Mouse (Mus musculus) heart, embryonic 11.5 days (tissue): ENCODE results near the gene Acap3. TPM values are rescaled to one million over a fixed set of nuclear protein-coding genes. Genes with fewer than 3 reads are reported as not detected.

Experiments used
- ATAC-seq: fragments of 200-750 bp; cut with Nextera tagmentation; replicated peaks from 2 replicates; pipeline ENCODE4 v1.8.0; 2017; ENCODE audit warnings: moderate library complexity; ENCODE audit not compliant: insufficient number of reproducible peaks, low FRiP score, low TSS enrichment
- H3K27ac ChIP-seq: fragments of 300-500 bp; sonication (generic); 2 replicates; pipeline ENCODE4 v1.5.1; 2014; ENCODE audit warnings: mild to moderate bottlenecking, low read depth, low read length
- H3K27me3 ChIP-seq: fragments of 300-500 bp; sonication (generic); 2 replicates; pipeline ENCODE4 v1.6.1; 2014; ENCODE audit warnings: mild to moderate bottlenecking, low read length, mixed read lengths; ENCODE audit not compliant: control insufficient read depth, insufficient read depth
- H3K36me3 ChIP-seq: fragments of 300-500 bp; sonication (generic); 2 replicates; pipeline ENCODE4 v1.6.1; 2014; ENCODE audit warnings: mild to moderate bottlenecking, low read length, moderate library complexity, mixed read lengths; ENCODE audit not compliant: control insufficient read depth, insufficient read depth
- H3K4me1 ChIP-seq: fragments of 300-500 bp; sonication (generic); 2 replicates; pipeline ENCODE4 v1.6.1; 2014; ENCODE audit warnings: low read length; ENCODE audit not compliant: control insufficient read depth, insufficient read depth
- H3K4me2 ChIP-seq: fragments of 300-500 bp; sonication (generic); 2 replicates; pipeline ENCODE4 v1.6.1; 2014; ENCODE audit warnings: mild to moderate bottlenecking, moderate library complexity
- H3K4me3 ChIP-seq: fragments of 300-500 bp; sonication (generic); 2 replicates; pipeline ENCODE4 v1.5.1; 2014; ENCODE audit warnings: low read depth, low read length
- H3K9ac ChIP-seq: fragments of 300-500 bp; sonication (generic); 2 replicates; pipeline ENCODE4 v1.6.1; 2014; ENCODE audit warnings: mild to moderate bottlenecking, low read depth, low read length, moderate library complexity
- H3K9me3 ChIP-seq: fragments of 300-500 bp; sonication (generic); replicated peaks from 2 replicates; pipeline ENCODE4 v1.6.1; 2016; ENCODE audit warnings: low read length; ENCODE audit not compliant: control insufficient read depth
- WGBS: fragments of 180-500 bp; shearing (Covaris S2); extraction: QIAGEN DNeasy Blood & Tissue Kit; methylation state at CpG from one replicate; pipeline ENCODE4 v1.1.7; 2014; ENCODE audit not compliant: insufficient replicate concordance; 5-methylcytosine and 5-hydroxymethylcytosine counted together
- polyA plus RNA-seq: library from polyadenylated mRNA; unstranded; fragments of >200 nt; fragmentation: Nextera tagmentation; extraction: Ambion mirVana; gene quantifications from 2 replicates; pipeline ENCODE4 v1.2.1, GENCODE M21; 2014

Gene Acap3
- polyA plus RNA-seq = 9.2 and 10.2 TPM in 2 replicates

DNA sequence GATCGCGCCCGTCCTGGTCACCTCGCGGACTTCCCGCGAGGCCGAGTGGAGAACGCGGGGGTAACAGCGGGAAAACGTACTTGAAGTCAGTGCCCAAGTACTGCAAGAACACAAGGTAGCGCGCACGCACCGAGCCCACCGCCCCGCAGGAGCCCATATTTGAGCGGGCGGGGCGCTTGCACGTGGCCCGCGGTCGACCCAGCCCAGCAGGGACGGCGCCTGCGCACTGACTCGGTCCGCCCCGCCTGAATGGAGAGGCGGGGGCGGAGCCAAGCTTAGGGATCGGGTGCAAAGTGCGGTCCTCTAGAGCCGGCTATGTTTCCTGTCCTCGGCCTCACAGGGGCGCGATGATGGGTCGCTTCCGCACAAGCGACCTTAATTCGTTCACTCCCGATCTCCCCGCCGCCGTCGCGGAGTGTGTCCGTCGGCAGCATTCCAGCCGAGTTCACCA, at the start of gene Acap3, which contains the start of gene Pusl1:
Acap3 (plus strand) TSS at position 272 of the 451 bp plus-strand sequence.
Pusl1 (minus strand) TSS at position 231 of the 451 bp plus-strand sequence.
- peak; percentile 84 for ATAC-seq
- Histone ChIP-seq H3K27ac (peak within 1 kb of the TSS; percentile 96), H3K4me3 (peak within 1 kb of the TSS; percentile 85), H3K4me1 (peaks cover 27% of the 10 kb centered on the region), H3K27me3 (no peaks in the 10 kb centered on the region), H3K9me3 (no peaks in the 10 kb centered on the region), H3K4me2 (peak within 1 kb of the TSS; percentile 98), H3K9ac (peak within 1 kb of the TSS; percentile 93), H3K36me3 (peaks cover 17% of the 10 kb centered on the region)
- under 1% methylated on average over 52 of the region's 52 CpGs for WGBS

DNA sequence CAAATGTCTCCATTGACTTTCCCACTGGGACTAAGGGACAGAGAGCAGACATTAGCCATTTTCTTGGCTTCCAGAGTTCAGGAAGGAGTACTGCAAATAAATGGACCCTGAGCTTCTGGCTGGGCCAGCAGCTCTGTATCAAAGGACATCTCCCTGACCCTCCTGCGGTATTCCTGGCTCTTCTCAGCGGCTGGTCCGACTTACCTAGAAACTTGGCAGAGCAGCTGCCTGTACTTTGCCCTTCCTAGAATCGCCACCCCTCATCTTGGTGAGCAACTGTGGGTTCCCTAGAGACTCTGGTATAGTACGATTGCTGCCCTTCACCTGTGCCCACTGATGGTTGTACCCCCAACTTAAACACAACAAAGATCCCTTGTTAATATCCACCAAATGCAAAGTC, 48.4 kb upstream of the Acap3 start:
- H3K9me3 ChIP-seq = no peaks in the 10 kb centered on the region
- H3K36me3 ChIP-seq = no peaks in the 10 kb centered on the region; the same call in 1 of the 2 replicates
- peaks cover 35% of the 10 kb centered on the region for H3K4me1 ChIP-seq
- H3K27me3 ChIP-seq = peaks cover 5% of the 10 kb centered on the region; the same call in 1 of the 2 replicates
- no peak overlapping the region for H3K4me3 ChIP-seq
- no peak overlapping the region for H3K9ac ChIP-seq
- 89% methylated on average over 5 of the region's 5 CpGs for WGBS
- H3K27ac ChIP-seq = no peak overlapping the region
- H3K4me2 ChIP-seq = no peak overlapping the region
- no peak for ATAC-seq

DNA sequence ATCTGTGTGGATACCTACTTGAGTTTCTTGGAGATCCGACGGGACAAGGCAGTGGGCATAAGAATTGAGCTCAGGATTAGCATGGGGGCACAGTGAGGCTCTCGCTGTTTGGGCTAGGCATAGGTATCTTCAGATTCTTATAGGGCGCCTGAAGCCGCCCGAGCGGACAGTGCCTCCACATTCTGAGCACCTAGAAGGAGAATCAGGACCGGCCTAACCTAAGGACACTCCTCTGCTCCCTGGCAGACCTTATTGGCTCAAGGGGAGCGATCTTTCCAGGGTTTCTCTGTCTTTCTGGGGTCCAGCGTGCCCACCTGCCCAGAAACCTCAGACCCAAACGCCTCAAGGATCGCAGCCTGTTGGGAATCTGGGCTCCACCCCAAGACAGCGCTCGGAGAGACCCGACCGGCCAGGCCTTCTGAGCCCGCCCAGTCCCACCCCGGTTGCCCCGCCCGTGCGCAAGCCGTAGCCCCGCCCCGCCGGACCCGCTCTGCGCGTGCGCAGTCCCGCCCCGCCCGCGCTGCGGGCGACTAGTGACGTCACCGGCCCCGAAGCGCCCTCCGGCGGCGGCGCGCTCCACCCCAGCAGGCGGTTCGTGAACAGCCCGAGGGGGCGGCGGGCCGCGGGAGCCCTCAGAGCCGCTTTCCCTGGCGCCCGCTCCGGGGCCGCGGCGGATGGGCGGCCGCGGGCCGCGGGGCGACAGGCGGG, 44.6 kb upstream of the Acap3 start, which contains the start of gene Dvl1:
Dvl1 (plus strand) TSS at position 532 of the 708 bp plus-strand sequence.
- peak; percentile 91 for ATAC-seq
- H3K4me1 ChIP-seq = peaks cover 11% of the 10 kb centered on the region
- H3K27ac ChIP-seq = peak within 1 kb of the TSS; percentile 41; the same call in 1 of the 2 replicates
- WGBS = 2% methylated on average over 52 of the region's 65 CpGs
- H3K27me3 ChIP-seq = no peaks in the 10 kb centered on the region
- H3K9ac ChIP-seq = peak within 1 kb of the TSS; percentile 84
- H3K4me2 ChIP-seq = peak within 1 kb of the TSS; percentile 98
- peak within 1 kb of the TSS; percentile 83 for H3K4me3 ChIP-seq
- H3K9me3 ChIP-seq = no peaks in the 10 kb centered on the region
- H3K36me3 ChIP-seq = no peaks in the 10 kb centered on the region

DNA sequence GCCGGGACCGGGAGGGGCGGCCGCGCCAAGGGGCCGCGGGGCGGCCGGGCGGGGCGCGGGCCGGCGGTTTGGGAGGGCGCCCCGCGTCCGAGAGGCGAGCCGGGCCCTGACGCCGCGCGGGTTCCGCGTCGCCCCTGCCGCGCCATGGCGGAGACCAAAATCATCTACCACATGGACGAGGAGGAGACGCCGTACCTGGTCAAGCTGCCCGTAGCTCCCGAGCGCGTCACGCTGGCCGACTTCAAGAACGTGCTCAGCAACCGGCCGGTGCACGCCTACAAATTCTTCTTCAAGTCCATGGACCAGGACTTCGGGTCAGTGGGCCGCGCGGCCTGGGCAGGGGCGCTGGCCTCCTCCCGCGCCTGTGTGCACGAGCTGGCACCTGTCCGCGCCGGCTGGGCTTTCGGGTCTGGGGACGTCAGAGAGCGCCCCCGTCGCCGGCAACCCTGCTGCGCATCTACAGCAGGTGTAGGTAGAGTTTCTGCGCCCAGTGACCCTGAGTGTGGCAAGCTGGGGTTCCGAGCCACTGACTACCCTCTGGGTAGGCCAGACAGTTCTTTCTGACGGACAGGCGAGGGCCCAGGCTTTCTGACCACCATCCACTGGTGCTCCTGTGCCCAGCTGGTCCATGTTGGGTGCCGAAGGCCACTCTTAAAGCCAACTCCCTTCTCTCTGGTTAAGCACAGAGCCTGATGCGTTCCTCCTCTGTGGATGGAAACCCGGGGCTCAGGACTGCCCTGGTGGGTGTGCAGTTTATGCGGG, 43.9 kb upstream of the Acap3 start:
- Histone ChIP-seq H3K4me2 (peak overlapping the region; percentile 98), H3K27me3 (no peaks in the 10 kb centered on the region), H3K36me3 (no peaks in the 10 kb centered on the region), H3K4me3 (peak overlapping the region; percentile 83), H3K27ac (peak overlapping the region; percentile 41; the same call in 1 of the 2 replicates), H3K4me1 (peaks cover 11% of the 10 kb centered on the region), H3K9me3 (no peaks in the 10 kb centered on the region), H3K9ac (peak overlapping the region; percentile 84)
- WGBS = 3% methylated on average over 59 of the region's 69 CpGs
- peak; percentile 20; the same call in 1 of the 2 replicates for ATAC-seq

DNA sequence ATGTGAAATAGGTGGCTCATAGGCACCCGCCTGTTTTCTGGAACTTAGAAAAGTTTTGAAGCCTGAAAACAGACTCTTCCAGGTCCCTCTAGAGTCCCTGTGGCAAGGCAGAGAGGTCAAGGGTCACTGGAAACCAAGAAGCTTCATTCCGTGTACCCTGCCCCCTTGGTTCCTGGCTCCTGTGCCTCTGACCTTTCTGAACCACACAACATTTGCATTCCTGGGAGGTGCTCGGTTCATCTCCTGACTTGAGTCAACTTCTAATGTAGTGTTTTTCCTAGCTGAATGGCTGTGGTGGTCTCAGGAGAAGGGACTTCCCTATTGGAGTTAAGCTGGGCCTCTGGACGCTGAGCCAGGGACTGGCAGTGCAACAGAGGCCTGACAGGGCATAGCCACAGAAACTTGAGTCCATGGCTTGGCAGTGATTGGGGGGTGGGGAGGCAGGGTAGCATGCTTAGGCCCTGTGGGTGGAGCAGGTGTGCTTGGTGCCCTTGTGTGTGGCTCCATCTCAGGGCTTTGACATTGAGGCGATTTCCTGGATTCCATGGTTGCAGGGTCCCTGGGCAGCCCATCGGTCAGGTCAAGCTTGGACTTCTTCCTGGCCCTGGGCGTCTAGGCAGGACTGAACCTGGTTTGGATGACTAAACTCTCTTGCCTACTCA, 43.1 kb upstream of the Acap3 start:
- Histone ChIP-seq H3K4me3 (peak overlapping the region; percentile 83), H3K27me3 (no peaks in the 10 kb centered on the region), H3K36me3 (no peaks in the 10 kb centered on the region), H3K27ac (no peak overlapping the region), H3K9ac (peak overlapping the region; percentile 84; the same call in 1 of the 2 replicates), H3K4me1 (peaks cover 11% of the 10 kb centered on the region), H3K4me2 (peak overlapping the region; percentile 98), H3K9me3 (no peaks in the 10 kb centered on the region)
- ATAC-seq = no peak
- 64% methylated on average over 7 of the region's 7 CpGs for WGBS

DNA sequence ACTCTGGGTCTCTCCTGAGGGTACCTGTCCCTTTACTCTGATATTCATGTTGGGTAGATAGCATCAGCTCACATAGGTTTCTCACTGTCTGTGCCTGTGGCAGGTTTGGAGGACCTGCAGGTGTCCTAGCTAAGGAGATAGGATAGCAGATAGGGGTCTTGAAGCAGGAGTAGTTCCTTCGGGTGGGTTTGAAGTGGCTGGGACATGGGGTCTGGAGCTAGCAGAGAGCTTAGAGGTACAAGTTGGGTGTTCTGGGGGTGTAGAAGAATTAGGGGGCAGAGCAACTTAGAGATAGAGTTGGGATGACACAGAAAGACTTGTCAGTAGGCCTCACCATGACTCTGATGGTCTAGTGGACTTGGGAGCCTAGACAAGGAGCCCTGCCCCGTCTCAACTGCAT, 42.2 kb upstream of the Acap3 start:
- Histone ChIP-seq H3K4me3 (no peak overlapping the region), H3K27me3 (no peaks in the 10 kb centered on the region), H3K4me2 (no peak overlapping the region), H3K4me1 (peaks cover 11% of the 10 kb centered on the region), H3K9me3 (no peaks in the 10 kb centered on the region), H3K9ac (no peak overlapping the region), H3K27ac (no peak overlapping the region), H3K36me3 (no peaks in the 10 kb centered on the region; the same call in 1 of the 2 replicates)
- 77% methylated on average over 2 of the region's 2 CpGs for WGBS
- no peak for ATAC-seq

DNA sequence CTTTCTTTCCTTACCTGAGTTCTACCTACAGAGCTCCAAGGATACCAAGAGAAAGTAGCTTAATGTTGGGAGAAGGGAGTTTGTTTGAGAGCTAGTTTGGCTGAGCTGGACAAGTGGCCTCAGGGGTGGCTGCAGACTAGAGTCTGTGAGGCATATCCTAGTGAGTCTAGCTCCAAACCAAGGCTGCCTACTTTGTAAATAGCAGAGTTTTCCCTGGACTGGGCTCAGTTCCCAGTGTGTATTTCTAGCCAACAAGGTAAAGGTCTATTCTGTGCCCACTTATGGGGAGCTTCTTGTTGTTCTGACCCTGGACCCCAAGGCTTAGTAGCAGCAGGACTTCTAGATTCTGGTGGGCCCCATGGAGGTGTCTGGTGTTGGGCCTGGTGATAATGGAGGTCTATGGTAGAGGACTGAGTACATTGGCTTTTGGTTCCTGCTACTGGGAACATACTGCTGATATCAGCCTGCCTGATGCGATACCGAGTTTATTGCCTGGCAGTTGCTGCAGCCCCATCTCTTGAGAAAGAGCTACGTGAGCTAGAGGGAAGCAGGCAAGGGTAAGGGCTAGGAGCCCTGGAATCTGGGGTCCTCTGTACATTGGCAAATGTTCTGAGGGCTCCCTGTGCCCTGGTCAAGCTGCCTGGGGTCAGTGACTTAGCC, 41.7 kb upstream of the Acap3 start:
- 91% methylated on average over 3 of the region's 3 CpGs for WGBS
- no peak for ATAC-seq
- peaks cover 2% of the 10 kb centered on the region; the same call in 1 of the 2 replicates for H3K36me3 ChIP-seq
- no peak overlapping the region for H3K27ac ChIP-seq
- no peak overlapping the region for H3K9ac ChIP-seq
- H3K4me1 ChIP-seq = peaks cover 11% of the 10 kb centered on the region
- no peak overlapping the region for H3K4me2 ChIP-seq
- H3K9me3 ChIP-seq = no peaks in the 10 kb centered on the region
- no peak overlapping the region for H3K4me3 ChIP-seq
- no peaks in the 10 kb centered on the region for H3K27me3 ChIP-seq

DNA sequence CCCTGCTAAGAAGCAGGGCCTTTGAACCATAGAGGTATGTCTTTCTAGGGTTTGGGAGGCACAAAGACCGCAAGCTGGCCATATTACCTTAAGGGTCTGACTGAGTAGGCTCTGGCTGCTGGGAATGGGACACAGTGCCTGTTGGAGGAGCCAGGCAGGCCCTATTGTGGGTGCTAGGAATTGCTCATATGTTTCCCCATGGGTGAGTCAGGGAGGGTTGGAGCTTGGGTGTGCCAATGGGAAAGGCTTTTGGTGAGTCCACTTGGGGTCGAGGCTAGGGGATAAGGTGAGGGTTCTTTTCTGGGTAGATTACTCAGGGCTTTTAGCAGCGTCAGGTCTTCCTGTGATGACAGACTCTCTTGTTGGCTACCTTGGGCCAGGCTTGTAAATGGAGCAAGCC, 40.3 kb upstream of the Acap3 start:
- H3K27me3 ChIP-seq = no peaks in the 10 kb centered on the region
- peaks cover 11% of the 10 kb centered on the region for H3K4me1 ChIP-seq
- no peak overlapping the region for H3K9ac ChIP-seq
- no peak overlapping the region for H3K27ac ChIP-seq
- WGBS = 85% methylated on average over 3 of the region's 3 CpGs
- ATAC-seq = no peak
- no peak overlapping the region for H3K4me2 ChIP-seq
- H3K4me3 ChIP-seq = no peak overlapping the region
- no peaks in the 10 kb centered on the region for H3K9me3 ChIP-seq
- H3K36me3 ChIP-seq = peaks cover 13% of the 10 kb centered on the region
